Mouse (Mus musculus): ENCODE data around the gene Prkag3. TPM values are rescaled to one million over a fixed set of nuclear protein-coding genes. Genes with fewer than 3 reads are reported as not detected.

Prkag3 gene
- 0.47 and 0.56 TPM in 2 replicates for polyA plus RNA-seq (2016; fragmentation: Nextera tagmentation; extraction: Ambion mirVana)

DNA sequence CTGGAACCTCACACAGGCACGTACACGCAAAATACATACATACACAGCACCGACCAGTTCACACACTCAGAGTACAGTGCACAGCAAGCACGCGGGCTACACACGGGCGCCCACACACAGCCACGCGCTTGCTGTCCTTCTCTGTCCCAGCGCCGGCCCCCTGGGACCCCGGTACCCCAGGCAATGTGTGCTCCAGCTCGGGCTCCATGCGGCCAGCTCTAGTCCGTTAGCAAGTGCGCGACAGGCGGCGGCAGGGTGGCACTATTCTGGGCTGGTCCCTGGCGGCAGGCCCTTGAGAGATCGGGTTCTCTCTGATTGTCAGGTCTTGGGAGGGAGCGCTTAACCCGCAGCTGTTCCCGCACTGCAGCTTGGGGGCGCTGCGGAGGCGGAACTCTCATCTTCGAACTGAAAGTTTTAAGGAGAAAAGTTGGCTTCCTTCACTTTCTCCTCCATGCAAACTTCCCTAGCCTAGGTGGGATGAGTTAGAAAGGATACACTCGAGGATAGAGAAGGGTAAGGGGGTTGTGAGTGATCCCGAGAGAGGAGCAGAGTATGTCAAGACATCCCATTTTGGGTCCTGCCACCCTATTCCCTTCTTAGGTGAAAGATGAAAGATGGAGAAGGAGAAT lies at the start of gene Prkag3:
TSS of gene Prkag3 (minus strand) at position 579 of the 629 bp plus-strand sequence.
- Histone ChIP-seq H3K9ac (no peak within 1 kb of the TSS), H3K4me3 (peak within 1 kb of the TSS; percentile 15; the same call in 1 of the 2 replicates), H3K9me3 (no peaks in the 10 kb centered on the region), H3K27me3 (peaks cover 33% of the 10 kb centered on the region), H3K4me2 (replicated peaks) (peak within 1 kb of the TSS; percentile 50), H3K36me3 (no peaks in the 10 kb centered on the region), H3K27ac (no peak within 1 kb of the TSS), H3K4me1 (no peaks in the 10 kb centered on the region; the same call in 1 of the 2 replicates)
- WGBS, result 7% methylated on average over 30 of the region's 30 CpGs
- ATAC-seq (ENCODE audit: insufficient number of reproducible peaks, insufficient read depth, low FRiP score, low TSS enrichment), result peak; percentile 47; the same call in 1 of the 2 replicates

DNA sequence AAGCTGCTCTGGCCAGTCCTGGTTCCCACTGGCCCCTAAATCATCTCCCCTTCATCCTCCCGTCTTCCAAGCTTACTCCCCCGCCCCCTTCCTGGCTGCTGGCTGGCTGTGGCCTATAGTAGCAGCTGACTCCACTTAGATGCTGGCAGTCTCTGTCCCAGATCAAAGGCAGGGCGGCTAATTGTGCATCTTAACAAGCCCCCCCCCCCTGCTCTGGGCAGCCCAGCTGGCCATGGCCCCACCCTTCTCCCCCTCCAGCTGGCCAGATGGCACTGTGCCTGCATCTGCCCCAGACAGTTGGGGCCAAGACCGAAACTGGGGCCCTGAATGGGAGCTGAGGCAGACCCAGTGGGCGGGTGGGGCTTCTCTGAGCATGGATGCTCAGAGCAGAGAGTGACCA lies 48.4 kb upstream of the Prkag3 start:
- H3K9me3 ChIP-seq, result no peaks in the 10 kb centered on the region
- WGBS, result 7% methylated on average over 5 of the region's 5 CpGs
- peaks cover 41% of the 10 kb centered on the region for H3K4me1 ChIP-seq
- no peak for ATAC-seq (ENCODE audit: insufficient number of reproducible peaks, insufficient read depth, low FRiP score, low TSS enrichment)
- no peak overlapping the region for H3K9ac ChIP-seq
- no peaks in the 10 kb centered on the region for H3K36me3 ChIP-seq
- no peak overlapping the region for H3K4me2 ChIP-seq (replicated peaks)
- H3K4me3 ChIP-seq, result no peak overlapping the region
- peak overlapping the region; percentile 41; the same call in 1 of the 2 replicates for H3K27ac ChIP-seq
- H3K27me3 ChIP-seq, result peaks cover 98% of the 10 kb centered on the region

DNA sequence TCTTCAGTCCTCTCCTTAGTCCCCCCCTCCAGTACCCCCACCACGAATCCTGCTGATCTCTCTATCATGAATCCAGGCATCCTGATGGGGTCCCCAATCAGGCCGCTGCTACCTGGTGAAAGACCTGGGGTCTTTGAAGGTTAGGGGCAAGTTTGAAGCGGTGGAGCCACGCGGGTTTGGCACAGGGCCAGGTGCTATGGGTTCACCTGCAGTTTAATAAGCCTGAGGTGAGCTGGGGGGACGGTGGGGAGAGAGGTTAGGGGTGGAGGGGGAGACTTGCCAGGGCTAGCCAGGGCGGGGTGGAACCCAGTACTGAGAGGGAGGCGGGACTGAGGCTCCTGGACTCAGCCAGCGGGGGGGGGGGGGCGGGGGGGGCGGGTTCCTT lies 46.1 kb upstream of the Prkag3 start:
- Histone ChIP-seq H3K27ac (no peak overlapping the region), H3K4me2 (replicated peaks) (peak overlapping the region; percentile 50), H3K27me3 (peaks cover 99% of the 10 kb centered on the region), H3K9ac (no peak overlapping the region), H3K4me3 (peak overlapping the region; percentile 30; the same call in 1 of the 2 replicates), H3K9me3 (no peaks in the 10 kb centered on the region), H3K4me1 (peaks cover 50% of the 10 kb centered on the region), H3K36me3 (no peaks in the 10 kb centered on the region)
- no peak for ATAC-seq (ENCODE audit: insufficient number of reproducible peaks, insufficient read depth, low FRiP score, low TSS enrichment)
- 2% methylated on average over 6 of the region's 11 CpGs for WGBS

DNA sequence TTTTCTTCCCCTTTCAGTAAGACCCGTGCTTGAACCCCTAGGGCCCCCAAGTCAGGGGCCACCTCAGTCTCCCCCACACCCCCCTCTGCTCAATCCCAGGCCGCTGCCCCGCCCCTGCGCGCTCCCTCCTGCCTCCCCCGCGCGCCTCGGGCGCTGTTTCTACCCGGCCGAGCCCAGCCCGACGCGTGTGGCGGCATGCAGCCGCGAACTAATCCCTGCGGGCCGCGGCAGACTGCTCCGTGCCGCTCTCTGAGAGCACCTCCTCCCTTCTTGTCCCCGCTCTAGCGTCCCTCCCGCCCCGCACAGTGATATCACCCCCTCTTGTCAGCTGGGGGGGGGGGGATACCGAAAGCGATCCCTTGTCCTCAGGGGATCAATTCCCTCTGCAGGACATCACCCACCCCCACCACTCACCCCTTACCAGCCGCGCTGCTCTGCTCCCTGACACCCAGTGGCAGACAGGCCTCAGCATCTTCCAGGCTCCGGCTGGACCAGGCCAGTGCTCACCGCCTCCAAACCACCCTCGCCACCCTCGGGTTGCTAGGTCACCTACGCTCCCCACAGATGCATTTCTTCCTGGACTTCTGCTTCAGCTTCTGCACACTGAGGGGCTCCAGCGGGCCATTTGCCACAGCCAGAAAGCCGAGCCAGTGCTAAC lies 45.6 kb upstream of the Prkag3 start:
- under 1% methylated on average over 35 of the region's 38 CpGs for WGBS
- Histone ChIP-seq H3K4me2 (replicated peaks) (peak overlapping the region; percentile 50), H3K27me3 (peaks cover 99% of the 10 kb centered on the region), H3K9me3 (no peaks in the 10 kb centered on the region), H3K27ac (no peak overlapping the region), H3K4me3 (peak overlapping the region; percentile 30), H3K4me1 (peaks cover 55% of the 10 kb centered on the region), H3K9ac (no peak overlapping the region; the same call in 1 of the 2 replicates), H3K36me3 (no peaks in the 10 kb centered on the region)
- no peak; the same call in 1 of the 2 replicates for ATAC-seq (ENCODE audit: insufficient number of reproducible peaks, insufficient read depth, low FRiP score, low TSS enrichment)

DNA sequence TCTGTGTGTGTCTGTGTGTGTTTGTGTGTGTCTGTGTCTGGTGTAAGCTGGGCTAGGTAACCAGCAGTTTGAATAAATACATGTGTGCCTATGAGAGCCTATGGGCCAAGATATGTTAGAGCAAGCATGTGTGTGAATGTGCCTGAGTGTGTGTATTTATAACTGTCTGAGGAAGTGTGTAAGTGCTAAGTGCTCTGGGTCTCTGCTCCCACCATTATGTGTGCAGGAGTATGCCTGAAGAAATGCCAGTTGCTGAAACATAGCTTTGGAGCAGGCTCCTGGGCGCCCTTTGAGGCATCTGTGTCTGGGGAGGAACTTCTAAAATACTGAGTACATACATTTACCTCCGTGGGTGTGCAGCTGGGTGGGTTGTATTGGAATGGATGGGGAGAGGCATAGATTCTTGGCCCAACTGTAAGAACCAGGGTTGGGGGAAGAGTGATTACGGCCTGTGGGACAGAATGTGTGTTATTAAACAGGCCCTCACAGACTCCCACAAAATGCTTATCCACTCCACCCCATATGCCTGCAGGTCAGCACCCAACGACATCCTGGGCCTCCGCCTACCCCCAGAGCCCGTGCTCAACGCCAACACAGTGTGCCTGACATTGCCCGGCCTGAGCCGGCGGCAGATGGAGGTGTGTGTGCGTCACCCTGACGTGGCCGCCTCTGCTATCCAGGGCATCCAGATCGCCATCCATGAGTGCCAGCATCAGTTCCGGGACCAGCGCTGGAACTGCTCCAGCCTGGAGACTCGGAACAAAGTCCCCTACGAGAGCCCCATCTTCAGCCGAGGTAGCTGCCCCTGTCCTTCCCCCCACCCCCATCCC lies 44.0 kb upstream of the Prkag3 start:
- Histone ChIP-seq H3K9me3 (no peaks in the 10 kb centered on the region), H3K4me3 (no peak overlapping the region), H3K27me3 (peaks cover 99% of the 10 kb centered on the region), H3K4me1 (peaks cover 57% of the 10 kb centered on the region), H3K4me2 (replicated peaks) (no peak overlapping the region), H3K36me3 (no peaks in the 10 kb centered on the region), H3K9ac (no peak overlapping the region), H3K27ac (no peak overlapping the region)
- no peak for ATAC-seq (ENCODE audit: insufficient number of reproducible peaks, insufficient read depth, low FRiP score, low TSS enrichment)
- 9% methylated on average over 19 of the region's 19 CpGs for WGBS

DNA sequence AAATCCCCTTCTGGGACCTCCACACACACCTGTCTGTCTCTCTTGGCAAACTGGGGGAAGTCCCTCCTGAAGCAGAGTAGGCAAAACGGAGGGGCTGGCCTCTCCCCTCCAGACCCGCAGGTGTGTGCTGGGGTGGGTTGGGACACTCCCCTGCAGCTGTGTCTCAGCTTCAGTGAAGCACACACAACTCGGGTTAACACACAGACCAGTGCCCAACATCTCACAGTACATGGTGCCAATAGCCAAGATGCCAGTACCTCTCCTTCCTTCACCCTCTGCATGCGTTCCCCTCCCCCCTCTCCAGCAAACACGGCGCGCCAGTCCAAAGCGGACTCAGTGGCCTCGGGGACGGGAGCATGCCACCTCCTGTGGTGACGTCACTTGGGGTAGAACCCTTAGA lies 42.2 kb upstream of the Prkag3 start, which contains the start of gene Wnt10a:
TSS of gene Wnt10a (plus strand) at position 268 of the 400 bp plus-strand sequence.
- peaks cover 100% of the 10 kb centered on the region for H3K27me3 ChIP-seq
- H3K9ac ChIP-seq, result peak within 1 kb of the TSS; percentile 52
- H3K4me3 ChIP-seq, result peak within 1 kb of the TSS; percentile 32
- 1% methylated on average over 11 of the region's 11 CpGs for WGBS
- no peak for ATAC-seq (ENCODE audit: insufficient number of reproducible peaks, insufficient read depth, low FRiP score, low TSS enrichment)
- H3K4me1 ChIP-seq, result peaks cover 57% of the 10 kb centered on the region
- H3K9me3 ChIP-seq, result no peaks in the 10 kb centered on the region
- H3K4me2 ChIP-seq (replicated peaks), result peak within 1 kb of the TSS; percentile 60
- H3K27ac ChIP-seq, result no peak within 1 kb of the TSS
- no peaks in the 10 kb centered on the region for H3K36me3 ChIP-seq

DNA sequence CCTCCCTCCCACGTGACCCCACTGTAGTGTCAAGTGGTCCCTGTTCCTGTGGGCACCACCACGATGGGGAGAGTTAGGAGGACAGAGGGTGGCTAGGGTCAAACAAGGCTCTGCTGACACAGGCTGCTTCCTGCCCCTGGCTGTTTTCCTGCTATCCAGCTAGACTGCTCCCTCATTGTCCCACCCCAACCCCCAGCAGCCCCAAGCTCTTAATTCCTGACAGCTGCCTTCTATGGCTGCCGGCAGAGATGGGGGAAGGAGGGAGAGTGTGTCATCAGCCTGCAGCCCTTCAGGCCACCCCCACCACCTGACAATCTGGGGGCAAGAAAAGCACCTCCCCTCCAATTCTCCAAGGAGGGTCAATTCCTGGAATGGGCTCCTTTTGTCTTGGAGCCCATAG lies 41.1 kb upstream of the Prkag3 start:
- H3K27me3 ChIP-seq, result peaks cover 98% of the 10 kb centered on the region
- ATAC-seq (ENCODE audit: insufficient number of reproducible peaks, insufficient read depth, low FRiP score, low TSS enrichment), result no peak
- no peak overlapping the region for H3K9ac ChIP-seq
- peaks cover 53% of the 10 kb centered on the region for H3K4me1 ChIP-seq
- H3K9me3 ChIP-seq, result no peaks in the 10 kb centered on the region
- no peak overlapping the region for H3K27ac ChIP-seq
- 2% methylated on average over 3 of the region's 3 CpGs for WGBS
- H3K4me3 ChIP-seq, result no peak overlapping the region
- no peak overlapping the region for H3K4me2 ChIP-seq (replicated peaks)
- H3K36me3 ChIP-seq, result no peaks in the 10 kb centered on the region

DNA sequence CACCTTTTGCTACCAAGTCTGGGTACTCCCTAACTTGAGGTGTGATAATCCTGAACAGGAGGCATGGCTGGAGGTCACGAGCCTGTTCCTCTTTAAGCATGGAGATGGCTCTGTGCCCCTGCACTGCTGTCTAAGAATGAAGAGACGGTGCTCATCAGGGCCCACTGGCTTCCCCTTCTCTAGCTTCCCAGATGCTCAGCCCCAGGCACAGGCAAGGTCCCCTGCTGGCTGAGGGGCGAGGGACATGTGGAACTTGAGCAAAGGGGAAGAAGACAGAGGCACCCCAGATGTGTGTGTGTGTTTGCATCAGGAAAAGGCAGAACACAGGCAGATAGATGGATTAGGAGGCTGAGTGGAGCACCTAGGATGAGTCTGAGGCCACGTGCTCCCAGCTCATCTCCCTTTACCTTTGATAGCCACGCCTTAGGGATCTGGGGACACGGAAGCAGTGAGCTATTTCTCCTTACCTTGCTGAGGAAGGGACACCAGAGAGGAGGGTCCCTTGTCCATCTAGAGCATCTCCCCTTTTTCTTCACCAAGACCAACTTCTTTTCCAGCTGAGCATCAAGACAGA lies 39.7 kb upstream of the Prkag3 start:
- peaks cover 98% of the 10 kb centered on the region for H3K27me3 ChIP-seq
- peaks cover 49% of the 10 kb centered on the region for H3K4me1 ChIP-seq
- H3K27ac ChIP-seq, result no peak overlapping the region
- H3K36me3 ChIP-seq, result no peaks in the 10 kb centered on the region
- WGBS, result 12% methylated on average over 6 of the region's 6 CpGs
- no peak overlapping the region for H3K4me3 ChIP-seq
- H3K9me3 ChIP-seq, result no peaks in the 10 kb centered on the region
- ATAC-seq (ENCODE audit: insufficient number of reproducible peaks, insufficient read depth, low FRiP score, low TSS enrichment), result no peak
- no peak overlapping the region for H3K4me2 ChIP-seq (replicated peaks)
- no peak overlapping the region for H3K9ac ChIP-seq

DNA sequence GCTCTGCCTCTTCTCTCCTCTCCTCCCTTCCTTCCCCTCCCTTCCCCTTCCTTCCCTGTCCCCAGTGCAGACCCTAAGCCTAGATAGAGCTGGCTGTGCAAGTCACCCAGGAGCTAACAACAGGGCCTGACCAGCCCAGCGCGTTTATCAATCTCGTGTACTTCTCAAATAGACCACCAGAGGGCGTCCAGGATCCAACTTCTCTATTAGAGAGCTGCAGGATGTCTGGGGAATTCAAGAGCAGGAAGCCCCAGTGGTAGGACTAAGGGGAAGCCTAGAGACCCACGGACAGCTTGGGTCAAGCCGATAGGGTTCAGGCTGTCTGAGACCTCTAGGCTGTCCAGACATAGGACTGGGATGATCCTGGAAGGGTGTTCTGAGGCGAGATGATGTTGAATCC lies 38.8 kb upstream of the Prkag3 start:
- Histone ChIP-seq H3K27ac (no peak overlapping the region), H3K27me3 (peaks cover 98% of the 10 kb centered on the region), H3K4me1 (peaks cover 44% of the 10 kb centered on the region), H3K4me3 (no peak overlapping the region), H3K36me3 (no peaks in the 10 kb centered on the region), H3K4me2 (replicated peaks) (no peak overlapping the region), H3K9me3 (no peaks in the 10 kb centered on the region), H3K9ac (no peak overlapping the region)
- no peak for ATAC-seq (ENCODE audit: insufficient number of reproducible peaks, insufficient read depth, low FRiP score, low TSS enrichment)
- WGBS, result 3% methylated on average over 7 of the region's 7 CpGs

DNA sequence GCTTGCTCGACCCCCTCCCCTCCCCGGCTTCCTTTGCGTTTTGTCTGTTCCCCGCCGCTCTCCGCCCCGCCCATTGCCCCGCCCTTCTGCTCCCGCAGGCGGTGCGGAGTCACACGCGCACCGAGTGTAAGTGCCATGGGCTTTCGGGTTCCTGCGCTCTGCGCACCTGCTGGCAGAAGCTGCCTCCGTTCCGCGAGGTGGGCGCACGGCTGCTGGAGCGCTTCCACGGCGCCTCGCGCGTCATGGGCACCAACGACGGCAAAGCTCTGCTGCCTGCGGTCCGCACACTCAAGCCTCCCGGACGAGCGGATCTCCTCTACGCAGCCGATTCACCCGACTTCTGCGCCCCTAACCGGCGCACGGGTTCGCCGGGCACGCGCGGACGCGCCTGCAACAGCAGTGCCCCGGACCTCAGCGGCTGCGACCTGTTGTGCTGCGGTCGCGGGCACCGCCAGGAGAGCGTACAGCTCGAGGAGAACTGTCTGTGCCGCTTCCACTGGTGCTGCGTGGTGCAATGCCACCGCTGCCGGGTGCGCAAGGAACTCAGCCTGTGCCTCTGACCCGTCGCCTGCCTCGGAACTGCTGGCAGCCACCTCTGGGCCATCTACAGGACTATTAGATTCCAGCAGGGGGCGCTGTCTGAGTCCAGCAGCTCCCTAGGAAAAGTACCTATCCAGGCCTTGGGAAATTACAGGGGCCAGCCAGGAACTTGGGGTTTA lies 35.2 kb upstream of the Prkag3 start:
- peak overlapping the region; percentile 44; the same call in 1 of the 2 replicates for H3K9ac ChIP-seq
- H3K4me3 ChIP-seq, result peak overlapping the region; percentile 43
- peak overlapping the region; percentile 41; the same call in 1 of the 2 replicates for H3K27ac ChIP-seq
- H3K9me3 ChIP-seq, result no peaks in the 10 kb centered on the region
- H3K4me2 ChIP-seq (replicated peaks), result peak overlapping the region; percentile 75
- WGBS, result 2% methylated on average over 67 of the region's 67 CpGs
- H3K4me1 ChIP-seq, result peaks cover 21% of the 10 kb centered on the region
- no peak for ATAC-seq (ENCODE audit: insufficient number of reproducible peaks, insufficient read depth, low FRiP score, low TSS enrichment)
- no peaks in the 10 kb centered on the region for H3K36me3 ChIP-seq
- peaks cover 96% of the 10 kb centered on the region for H3K27me3 ChIP-seq

DNA sequence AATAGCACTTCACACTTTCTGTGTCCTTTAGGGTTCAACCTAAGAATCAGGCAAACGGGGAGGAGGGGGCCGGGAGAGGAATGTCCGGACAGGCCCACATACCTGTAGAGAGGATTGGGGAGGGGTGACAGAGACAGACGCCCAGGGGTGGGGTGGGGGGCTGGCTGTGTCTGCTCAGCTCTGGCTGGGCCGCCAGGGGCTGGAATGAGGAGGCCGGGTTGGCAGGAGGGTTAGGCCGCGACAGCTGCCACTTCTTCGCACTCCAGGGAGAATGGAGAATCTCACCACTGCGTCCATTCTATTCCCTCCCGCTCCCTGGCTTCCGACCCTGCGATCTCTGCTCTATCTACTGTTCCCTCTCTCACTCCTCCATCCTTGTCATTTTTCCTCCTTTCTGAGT lies 34.5 kb upstream of the Prkag3 start:
- ATAC-seq (ENCODE audit: insufficient number of reproducible peaks, insufficient read depth, low FRiP score, low TSS enrichment), result no peak

More for the DNA sequence above, 34.5 kb upstream of the Prkag3 start:
- peaks cover 95% of the 10 kb centered on the region for H3K27me3 ChIP-seq
- peak overlapping the region; percentile 75 for H3K4me2 ChIP-seq (replicated peaks)
- H3K9ac ChIP-seq, result no peak overlapping the region
- H3K4me3 ChIP-seq, result peak overlapping the region; percentile 43
- H3K27ac ChIP-seq, result no peak overlapping the region
- H3K36me3 ChIP-seq, result no peaks in the 10 kb centered on the region
- H3K9me3 ChIP-seq, result no peaks in the 10 kb centered on the region
- H3K4me1 ChIP-seq, result peaks cover 17% of the 10 kb centered on the region; the same call in 1 of the 2 replicates
- WGBS, result 3% methylated on average over 13 of the region's 13 CpGs

Measured in embryonic facial prominence, embryonic 12.5 days (tissue).